Mouse (Mus musculus): ENCODE measurements around the gene Acta2. TPM values are rescaled to one million over a fixed set of nuclear protein-coding genes. Genes with fewer than 3 reads are reported as not detected.

The Acta2 gene
- polyA plus RNA-seq, 1 experiment = 22.4 TPM

GRCm38 (mm10) chr19:34273073-34273472, 17.7 kb upstream of the Acta2 start:
- H3K4me3 ChIP-seq (ENCODE audit: insufficient read depth, low read length) = no peak overlapping the region
- TF ChIP-seq CTCF (IDR thresholded peaks at IDR 0.05; ENCODE audit: low read depth, low read length) = no peak
- no peak for TF ChIP-seq POLR2A (IDR thresholded peaks at IDR 0.05; ENCODE audit: borderline replicate concordance, low read depth, low read length)
- no peak overlapping the region for H3K27ac ChIP-seq (ENCODE audit: insufficient read depth, low read depth, low read length)
- H3K4me1 ChIP-seq (ENCODE audit: control insufficient read depth, insufficient read depth, low read length) = peaks cover 7% of the 10 kb centered on the region

GRCm38 (mm10) chr19:34270824-34271464, 15.6 kb upstream of the Acta2 start:
- Histone ChIP-seq H3K27ac (ENCODE audit: insufficient read depth, low read depth, low read length) (peak overlapping the region; percentile 88), H3K4me3 (ENCODE audit: insufficient read depth, low read length) (no peak overlapping the region), H3K4me1 (ENCODE audit: control insufficient read depth, insufficient read depth, low read length) (peaks cover 7% of the 10 kb centered on the region)
- TF ChIP-seq CTCF (IDR thresholded peaks at IDR 0.05; ENCODE audit: low read depth, low read length) (no peak), POLR2A (IDR thresholded peaks at IDR 0.05; ENCODE audit: borderline replicate concordance, low read depth, low read length) (no peak)

- H3K4me3 ChIP-seq (ENCODE audit: insufficient read depth, low read length) = peak overlapping the region; percentile 22; the same call in 1 of the 2 replicates
- H3K27ac ChIP-seq (ENCODE audit: insufficient read depth, low read depth, low read length) = peak overlapping the region; percentile 88
Measured at GRCm38 (mm10) chr19:34270106-34270726, 14.8 kb upstream of the Acta2 start.

GRCm38 (mm10) chr19:34268991-34269390, 13.6 kb upstream of the Acta2 start:
- no peak overlapping the region for H3K27ac ChIP-seq (ENCODE audit: insufficient read depth, low read depth, low read length)
- H3K4me3 ChIP-seq (ENCODE audit: insufficient read depth, low read length) = no peak overlapping the region
- TF ChIP-seq CTCF (IDR thresholded peaks at IDR 0.05; ENCODE audit: low read depth, low read length) (no peak), POLR2A (IDR thresholded peaks at IDR 0.05; ENCODE audit: borderline replicate concordance, low read depth, low read length) (no peak)
- H3K4me1 ChIP-seq (ENCODE audit: control insufficient read depth, insufficient read depth, low read length) = peaks cover 10% of the 10 kb centered on the region

More at GRCm38 (mm10) chr19:34270106-34270726, 14.8 kb upstream of the Acta2 start:
- TF ChIP-seq CTCF (IDR thresholded peaks at IDR 0.05; ENCODE audit: low read depth, low read length) = no peak
- H3K4me1 ChIP-seq (ENCODE audit: control insufficient read depth, insufficient read depth, low read length) = peaks cover 10% of the 10 kb centered on the region

GRCm38 (mm10) chr19:34265604-34266193, 10.3 kb upstream of the Acta2 start:
- H3K27ac ChIP-seq (ENCODE audit: insufficient read depth, low read depth, low read length) = no peak overlapping the region
- no peak overlapping the region for H3K4me3 ChIP-seq (ENCODE audit: insufficient read depth, low read length)
- TF ChIP-seq CTCF (IDR thresholded peaks at IDR 0.05; ENCODE audit: low read depth, low read length) = no peak
- no peak for TF ChIP-seq POLR2A (IDR thresholded peaks at IDR 0.05; ENCODE audit: borderline replicate concordance, low read depth, low read length)
- H3K4me1 ChIP-seq (ENCODE audit: control insufficient read depth, insufficient read depth, low read length) = peaks cover 31% of the 10 kb centered on the region

- H3K27ac ChIP-seq (ENCODE audit: insufficient read depth, low read depth, low read length) = peak overlapping the region; percentile 88
- peaks cover 37% of the 10 kb centered on the region for H3K4me1 ChIP-seq (ENCODE audit: control insufficient read depth, insufficient read depth, low read length)
- TF ChIP-seq POLR2A (IDR thresholded peaks at IDR 0.05; ENCODE audit: borderline replicate concordance, low read depth, low read length) (no peak), CTCF (IDR thresholded peaks at IDR 0.05; ENCODE audit: low read depth, low read length) (no peak)
- H3K4me3 ChIP-seq (ENCODE audit: insufficient read depth, low read length) = no peak overlapping the region
Measured at GRCm38 (mm10) chr19:34262273-34262974, 7.0 kb upstream of the Acta2 start.

- TF ChIP-seq CTCF (IDR thresholded peaks at IDR 0.05; ENCODE audit: low read depth, low read length) (no peak), POLR2A (IDR thresholded peaks at IDR 0.05; ENCODE audit: borderline replicate concordance, low read depth, low read length) (no peak)
- peaks cover 45% of the 10 kb centered on the region for H3K4me1 ChIP-seq (ENCODE audit: control insufficient read depth, insufficient read depth, low read length)
- no peak overlapping the region for H3K4me3 ChIP-seq (ENCODE audit: insufficient read depth, low read length)
- H3K27ac ChIP-seq (ENCODE audit: insufficient read depth, low read depth, low read length) = no peak overlapping the region
Measured at GRCm38 (mm10) chr19:34256936-34257335, 1.5 kb upstream of the Acta2 start.

GRCm38 (mm10) chr19:34256149-34256548, 759 bp upstream of the Acta2 start:
- no peak overlapping the region for H3K4me3 ChIP-seq (ENCODE audit: insufficient read depth, low read length)
- no peak overlapping the region for H3K27ac ChIP-seq (ENCODE audit: insufficient read depth, low read depth, low read length)
- TF ChIP-seq CTCF (IDR thresholded peaks at IDR 0.05; ENCODE audit: low read depth, low read length) (no peak), POLR2A (IDR thresholded peaks at IDR 0.05; ENCODE audit: borderline replicate concordance, low read depth, low read length) (no peak)
- peaks cover 41% of the 10 kb centered on the region for H3K4me1 ChIP-seq (ENCODE audit: control insufficient read depth, insufficient read depth, low read length)

GRCm38 (mm10) chr19:34254101-34254879, 1.1 kb downstream of the Acta2 start:
- 0 out of 2 replicates have a peak overlapping the region, but pooled peaks have one; percentile 6 for H3K4me3 ChIP-seq (ENCODE audit: insufficient read depth, low read length)
- TF ChIP-seq POLR2A (IDR thresholded peaks at IDR 0.05; ENCODE audit: borderline replicate concordance, low read depth, low read length) = no peak
- H3K27ac ChIP-seq (ENCODE audit: insufficient read depth, low read depth, low read length) = peak overlapping the region; percentile 13; the same call in 1 of the 2 replicates
- peaks cover 28% of the 10 kb centered on the region for H3K4me1 ChIP-seq (ENCODE audit: control insufficient read depth, insufficient read depth, low read length)

Measured in bone marrow macrophage, adult 2 months (primary cell).